Mouse (Mus musculus): Measurements from ENCODE around the gene Mylpf.
A peak's percentile ranks its signal among the peaks of the same experiment; 100 is the strongest.
"Not testable (repeated sequence)": the region's sequence is repeated elsewhere in the genome, so short reads cannot be mapped to it uniquely, and the experiment has no call there.

The Mylpf gene

DNA sequence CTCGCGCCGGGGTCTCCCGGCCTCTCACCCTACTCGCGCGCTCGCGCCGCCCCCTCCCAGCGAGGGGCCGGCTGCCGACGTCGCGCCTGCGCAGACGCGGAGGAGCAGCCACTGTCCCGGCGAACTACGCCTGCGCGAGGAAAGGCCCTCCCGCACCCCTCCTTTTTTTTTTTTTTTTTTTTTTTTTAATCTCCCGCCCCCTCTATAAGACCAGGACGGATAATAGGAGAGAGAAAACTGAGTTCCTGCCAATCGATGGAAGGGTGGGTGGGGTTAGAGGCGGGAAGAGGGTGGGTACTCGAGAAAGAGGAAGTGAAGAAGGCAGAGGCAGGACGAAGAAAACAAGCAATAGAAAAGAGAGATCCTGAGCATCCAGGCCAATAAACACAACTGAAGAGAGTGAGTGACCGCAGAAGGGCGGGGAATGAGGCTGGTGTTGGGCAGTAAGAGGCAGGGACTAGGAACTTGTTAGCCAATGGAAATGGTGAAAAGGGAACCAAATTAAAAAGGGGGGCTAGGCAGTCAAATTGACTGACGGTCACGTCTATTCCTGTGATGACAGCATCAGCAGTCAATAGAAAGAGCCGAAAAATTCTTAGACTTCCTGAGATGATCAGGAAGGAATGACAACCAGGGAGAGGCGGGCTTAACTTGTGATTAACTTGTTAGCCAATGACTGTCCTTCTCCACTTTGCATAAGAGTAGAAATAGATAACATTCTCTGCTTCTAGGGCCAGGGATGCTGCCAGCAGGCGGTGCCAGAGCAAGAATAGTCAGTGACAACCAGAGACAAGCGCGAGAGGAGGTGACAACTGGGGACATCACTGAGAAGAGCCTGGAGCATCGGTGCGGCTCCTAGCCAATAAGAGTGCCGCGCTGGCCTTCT, at the start of gene Mylpf:
Gene Mylpf, plus strand, starts transcription at position 338 of the 886 bp plus-strand sequence.
- DNase-seq (ENCODE audit: low spot score): peak; percentile 98

DNA sequence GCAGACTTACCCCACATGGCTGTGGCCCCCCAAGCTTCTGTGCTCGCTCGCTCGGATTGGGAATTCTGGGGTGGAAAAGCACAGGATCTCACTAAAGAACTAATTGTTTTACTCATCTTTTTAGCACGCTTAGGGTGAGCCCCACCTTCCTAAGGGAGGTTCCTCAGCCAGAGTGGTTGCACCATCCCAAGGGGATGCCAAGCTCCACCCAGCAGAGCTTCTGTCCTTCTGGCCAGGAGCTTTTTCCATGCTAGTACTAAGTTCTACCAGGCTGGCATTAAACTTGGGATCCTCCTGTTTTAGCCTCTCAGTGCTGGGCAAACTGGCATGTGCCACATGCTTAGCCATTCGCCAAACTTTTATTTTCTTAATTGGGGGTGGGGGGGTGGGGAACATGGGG, 46.1 kb upstream of the Mylpf start:
- DNase-seq (ENCODE audit: low spot score): no peak

DNA sequence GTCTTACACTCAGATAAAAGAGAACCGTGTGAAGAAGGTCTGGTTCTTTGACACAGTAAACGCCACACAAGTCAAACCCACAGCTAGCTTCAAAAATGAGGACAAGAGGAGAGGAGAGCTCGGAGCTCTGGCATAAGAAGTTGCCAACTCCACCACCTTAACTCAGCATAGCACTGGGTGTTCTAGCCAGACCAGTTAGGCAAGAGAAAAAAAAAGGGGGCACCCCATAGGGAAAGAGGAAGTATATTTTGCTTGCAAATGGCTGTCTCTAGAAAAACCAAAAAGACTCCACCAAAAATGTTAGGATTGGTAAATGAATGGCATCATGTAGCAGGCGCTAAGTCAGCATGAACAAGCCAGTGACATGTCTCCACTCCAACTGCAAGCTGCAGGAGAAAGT, 44.7 kb upstream of the Mylpf start:
- DNase-seq (ENCODE audit: low spot score): no peak

DNA sequence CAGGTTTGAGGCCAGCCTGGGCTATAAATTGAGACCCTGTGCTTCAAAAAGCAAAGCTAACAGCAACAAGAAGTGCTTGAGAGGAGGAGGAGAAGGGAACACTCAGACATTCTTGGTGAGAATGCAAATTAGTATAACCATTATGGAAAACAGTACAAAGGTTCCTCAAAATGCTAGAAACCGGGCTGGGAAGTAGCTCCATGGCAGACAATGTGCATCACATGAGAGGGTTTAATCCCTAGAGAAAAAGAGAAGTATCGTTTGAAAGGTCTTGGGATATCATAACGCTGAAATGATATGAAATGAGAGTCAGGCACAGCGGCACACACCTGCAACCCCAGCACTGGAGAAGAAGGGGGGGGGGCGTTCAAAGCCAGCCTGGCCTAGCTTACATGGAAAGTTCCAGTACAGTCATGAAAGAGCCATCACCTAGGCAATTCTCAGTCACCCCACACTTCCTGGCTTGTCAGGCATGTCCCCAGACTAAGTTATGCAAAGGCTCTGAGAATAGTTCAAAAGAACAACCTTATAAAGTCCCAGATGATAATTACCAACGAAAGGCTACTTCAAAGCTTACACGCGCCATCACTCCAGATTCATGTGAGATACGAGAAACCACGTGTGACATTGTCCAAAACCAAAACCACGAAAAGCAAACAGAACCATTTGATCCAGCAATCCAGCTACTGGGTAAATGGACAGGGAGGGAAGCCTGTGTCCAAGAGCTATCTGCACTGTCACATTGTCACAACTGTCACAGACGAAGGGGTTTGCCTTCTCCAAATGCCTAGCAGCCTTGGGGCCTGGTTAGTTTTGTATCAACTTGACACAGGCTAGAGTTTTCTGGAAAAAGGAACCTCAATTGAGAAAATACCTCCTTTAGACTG, 42.8 kb upstream of the Mylpf start:
- DNase-seq (ENCODE audit: low spot score): no peak

DNA sequence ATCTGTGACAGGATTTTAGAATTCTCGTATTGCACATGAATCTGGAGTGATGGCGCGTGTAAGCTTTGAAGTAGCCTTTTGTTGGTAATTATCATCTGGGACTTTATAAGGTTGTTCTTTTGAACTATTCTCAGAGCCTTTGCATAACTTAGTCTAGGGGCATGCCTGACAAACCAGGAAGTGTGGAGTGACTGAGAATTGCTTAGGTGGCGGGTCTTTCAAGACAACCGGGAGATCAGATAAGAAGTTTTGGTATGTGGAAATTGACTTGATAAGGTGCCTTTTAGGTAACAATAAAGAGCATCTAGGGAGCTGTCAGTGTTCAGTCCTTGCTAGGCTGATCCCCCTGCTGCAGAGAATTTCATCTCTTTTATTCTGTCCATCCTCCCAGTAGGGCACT, 42.2 kb upstream of the Mylpf start:
- DNase-seq (ENCODE audit: low spot score): no peak

DNA sequence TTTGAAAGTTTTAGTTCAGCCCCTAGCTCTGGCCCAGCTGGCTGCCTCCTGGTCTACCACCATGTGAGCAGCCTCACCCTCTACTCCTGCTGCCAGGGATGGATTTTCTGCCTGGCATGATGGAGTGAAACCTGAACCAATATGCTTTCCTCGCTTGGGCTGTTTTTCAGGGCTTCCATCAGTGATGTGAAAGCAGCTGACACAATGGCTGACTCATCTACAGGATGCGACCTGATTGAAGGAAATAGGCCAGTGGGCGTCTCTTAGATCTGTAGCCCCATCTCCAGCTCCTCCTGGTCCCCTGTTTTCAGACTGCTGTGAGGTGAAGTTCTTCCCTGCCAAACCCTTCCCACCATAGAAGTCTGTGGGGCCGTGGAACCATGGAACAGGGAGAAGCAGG, 31.8 kb upstream of the Mylpf start:
- no peak for DNase-seq (ENCODE audit: low spot score)

DNA sequence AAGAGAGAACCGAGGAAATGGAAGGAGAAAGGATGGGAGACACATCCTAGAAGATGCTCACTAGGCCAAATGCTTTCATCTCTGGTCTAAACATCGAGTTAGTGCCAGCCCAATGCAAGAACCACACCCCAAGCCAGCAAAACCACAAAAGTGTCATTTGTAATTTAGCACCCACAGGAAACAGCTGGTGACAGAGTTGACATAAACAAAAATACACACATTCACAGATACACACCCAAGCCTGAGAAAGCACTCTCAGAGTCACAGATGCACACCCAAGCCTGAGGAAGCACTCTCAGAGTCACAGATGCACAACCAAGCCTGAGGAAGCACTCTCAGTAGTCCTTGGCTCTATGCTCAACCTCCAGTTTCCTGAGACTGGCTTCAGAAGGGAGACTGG, 27.9 kb upstream of the Mylpf start:
- DNase-seq (ENCODE audit: low spot score): no peak

DNA sequence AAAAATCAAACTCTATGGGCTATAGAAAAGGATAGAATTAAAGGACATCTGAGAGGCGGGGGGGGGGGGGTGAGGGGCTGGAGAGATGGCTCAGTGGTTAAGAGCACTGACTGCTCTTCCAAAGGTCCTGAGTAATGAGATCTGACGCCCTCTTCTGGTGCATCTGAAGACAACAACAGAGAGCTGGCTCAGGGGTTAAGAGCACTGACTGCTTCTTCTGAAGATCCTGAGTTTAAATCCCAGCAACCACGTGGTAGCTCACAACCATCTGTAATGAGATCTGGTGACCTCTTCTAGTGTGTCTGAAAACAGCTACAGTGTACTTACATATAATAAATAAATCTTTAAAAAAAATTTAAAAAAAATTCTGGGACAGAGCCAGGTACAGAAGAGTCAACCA, 27.0 kb upstream of the Mylpf start:
- not testable (repeated sequence) for DNase-seq (ENCODE audit: low spot score)

DNA sequence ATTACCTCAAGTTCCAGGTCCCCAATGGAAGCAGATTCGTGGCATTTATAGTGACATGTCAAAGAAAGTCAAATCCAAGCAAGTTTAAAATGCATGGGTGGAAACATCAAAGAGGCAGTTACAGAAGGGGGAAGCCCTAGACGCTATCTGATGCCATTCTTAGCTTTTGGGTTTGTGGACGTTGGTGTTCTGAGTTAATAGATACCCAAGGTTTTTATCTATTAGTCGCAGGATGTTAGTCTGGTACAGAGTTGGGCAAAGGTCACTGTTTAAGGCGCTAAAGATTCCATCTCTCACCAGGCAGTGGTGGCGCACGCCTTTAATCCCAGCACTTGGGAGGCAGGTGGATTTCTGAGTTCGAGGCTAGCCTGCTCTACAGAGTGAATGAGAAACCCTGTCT, 25.3 kb upstream of the Mylpf start:
- DNase-seq (ENCODE audit: low spot score): no peak

DNA sequence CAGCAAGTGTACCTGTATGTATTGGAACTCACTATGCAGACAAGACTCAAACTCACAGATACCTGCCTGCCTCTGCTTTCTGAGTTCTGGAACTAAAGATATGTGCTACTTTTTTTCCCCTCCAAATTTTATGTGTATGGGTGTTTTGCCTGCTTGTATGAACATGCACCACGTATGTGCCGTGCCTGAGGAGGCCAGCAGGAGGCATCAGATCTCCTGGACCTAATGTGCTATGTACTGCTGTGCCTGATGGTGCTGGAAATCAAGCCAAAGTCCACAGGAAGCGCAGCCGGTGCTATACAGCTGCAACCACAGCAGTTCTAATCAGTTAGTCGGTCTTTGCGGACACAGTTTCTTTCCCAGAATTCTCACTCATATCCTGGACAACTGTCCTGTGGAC, 24.9 kb upstream of the Mylpf start:
- DNase-seq (ENCODE audit: low spot score): no peak

DNA sequence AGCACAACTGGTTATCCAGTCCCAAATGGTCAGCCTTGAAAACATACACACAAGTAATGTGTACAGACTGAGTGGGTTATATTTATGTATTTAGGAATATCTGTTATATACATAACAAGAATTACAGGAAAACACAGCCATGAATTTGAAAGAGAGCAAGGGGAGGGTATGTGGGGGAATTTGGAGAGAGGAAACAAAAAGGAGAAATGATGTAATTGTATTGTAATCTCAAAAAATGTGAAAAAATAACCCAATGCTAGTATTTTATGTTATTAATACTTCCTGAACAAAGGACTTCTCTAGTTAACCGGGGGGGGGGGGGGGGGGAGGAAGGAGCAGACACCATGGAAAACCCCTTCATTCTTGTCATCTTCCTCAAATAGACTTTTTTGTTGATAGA, 24.0 kb upstream of the Mylpf start:
- DNase-seq (ENCODE audit: low spot score): no peak

DNA sequence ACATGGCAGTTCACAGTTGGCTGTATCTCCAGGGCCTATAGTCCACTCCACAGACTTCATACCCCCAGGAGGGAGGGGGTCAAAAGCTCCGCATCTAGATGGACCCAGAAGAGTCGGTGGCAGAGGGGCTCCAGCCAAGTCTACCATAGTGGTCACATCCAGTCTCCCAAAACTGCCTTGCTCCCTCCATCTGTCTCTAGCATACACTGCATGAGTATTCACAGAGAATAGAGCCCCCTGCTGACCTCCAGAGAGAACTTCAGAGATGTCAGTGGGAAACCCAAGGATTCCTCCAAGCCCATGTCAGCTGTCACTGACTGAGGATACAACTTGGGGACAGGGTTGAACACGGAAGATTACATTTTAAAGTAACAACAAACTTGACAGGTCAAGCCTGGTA, 23.1 kb upstream of the Mylpf start:
- DNase-seq (ENCODE audit: low spot score): no peak

DNA sequence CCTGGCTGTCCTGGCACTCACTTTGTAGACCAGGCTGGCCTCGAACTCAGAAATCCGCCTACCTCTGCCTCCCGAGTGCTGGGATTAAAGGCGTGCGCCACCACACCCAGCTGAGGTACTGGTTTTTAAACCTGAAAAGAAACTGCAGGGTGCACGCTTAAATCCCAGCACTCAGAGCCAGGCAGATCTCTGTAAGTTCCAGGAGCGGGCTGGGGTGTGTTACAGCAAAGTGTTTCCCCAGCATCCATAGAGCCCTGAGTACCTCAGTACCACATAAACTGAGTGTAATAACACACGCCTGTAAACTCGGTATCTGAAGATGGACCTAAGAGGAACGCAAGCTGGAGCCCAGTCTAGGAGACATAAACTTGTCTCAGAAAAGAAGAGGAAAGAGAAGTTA, 21.3 kb upstream of the Mylpf start:
- no peak for DNase-seq (ENCODE audit: low spot score)

DNA sequence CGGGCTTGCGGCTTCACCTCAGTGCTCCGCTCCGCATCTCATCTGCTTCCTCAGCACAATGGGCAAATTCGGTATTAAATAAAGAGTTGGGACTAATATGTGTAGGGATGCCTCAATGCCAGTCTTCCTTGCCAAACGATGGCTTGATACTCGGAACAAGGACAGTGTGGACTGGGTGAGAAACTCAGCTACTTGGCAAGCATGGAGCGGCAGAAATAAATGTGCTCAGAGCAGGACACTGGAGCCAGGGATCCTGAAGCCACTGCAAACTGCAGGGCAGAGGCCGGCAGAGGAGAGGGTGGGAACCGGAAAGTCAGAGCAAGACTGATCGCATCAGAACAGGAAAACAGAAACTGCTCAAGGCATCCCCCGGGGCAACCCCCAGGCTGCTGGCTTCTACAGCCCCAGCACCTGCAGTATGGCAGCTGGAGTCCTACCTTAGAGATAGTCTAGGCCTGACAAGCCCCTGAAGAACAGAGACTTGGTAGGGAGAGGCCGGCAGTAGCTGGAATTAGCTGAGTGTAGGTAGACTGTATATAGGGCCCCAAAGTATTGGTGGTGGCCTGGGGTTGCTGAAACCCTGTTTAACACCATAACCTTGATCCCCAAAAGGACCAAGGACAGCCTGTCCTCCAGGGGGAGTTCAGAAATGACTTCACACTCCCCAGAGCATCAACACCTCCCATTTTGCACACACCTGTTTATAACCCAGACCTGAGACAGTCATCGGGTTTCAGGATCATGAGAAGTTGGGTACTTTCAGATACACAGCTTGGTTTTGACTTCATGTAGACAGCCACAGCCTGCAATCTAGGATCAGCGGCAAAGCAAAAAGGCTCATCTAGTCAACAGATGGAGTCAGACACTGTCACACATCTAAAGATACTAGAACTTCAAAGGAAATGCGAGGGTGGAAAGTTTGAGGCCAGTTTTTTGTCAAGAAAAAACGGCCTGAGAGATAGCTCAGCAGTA, 20.1 kb upstream of the Mylpf start:
- no peak for DNase-seq (ENCODE audit: low spot score)

DNA sequence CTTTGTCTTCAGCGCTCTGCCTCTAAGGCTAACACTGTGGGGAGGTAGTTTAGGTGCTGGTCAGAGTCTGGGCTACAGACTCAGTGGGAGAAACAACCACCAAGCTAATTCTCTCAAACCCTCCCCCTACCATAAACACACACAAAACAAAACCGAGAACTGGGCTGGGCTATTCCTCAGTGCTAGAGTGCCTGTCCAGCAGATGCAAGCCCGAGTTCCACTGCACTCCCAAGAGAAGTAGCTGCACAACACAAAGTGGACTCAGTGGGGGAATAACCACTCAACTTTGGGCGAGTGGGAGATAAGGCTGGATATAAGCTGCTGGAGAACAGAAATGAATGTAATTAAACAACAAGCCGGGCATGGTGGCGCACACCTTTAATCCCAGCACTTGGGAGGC, 18.0 kb upstream of the Mylpf start:
- no peak for DNase-seq (ENCODE audit: low spot score)

DNA sequence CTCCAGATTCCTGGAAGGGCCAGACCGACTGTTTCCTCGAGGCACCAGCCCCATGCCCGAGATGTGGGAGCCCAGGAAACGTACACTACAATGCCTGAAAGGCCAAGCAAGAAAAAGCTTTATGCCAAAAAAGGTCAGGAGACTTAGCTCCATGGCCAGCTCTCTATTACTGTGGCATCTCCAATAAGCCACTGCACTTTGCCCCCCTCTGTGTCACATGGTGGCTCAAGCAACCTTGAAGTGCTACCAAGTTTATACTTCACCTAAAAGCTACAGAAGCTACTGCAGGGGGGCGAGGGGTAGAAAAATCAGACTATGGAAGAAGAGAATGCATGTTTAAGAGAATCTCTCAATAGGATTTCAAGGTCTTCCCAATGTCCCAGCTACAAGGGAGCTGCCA, 15.7 kb upstream of the Mylpf start:
- DNase-seq (ENCODE audit: low spot score): no peak

DNA sequence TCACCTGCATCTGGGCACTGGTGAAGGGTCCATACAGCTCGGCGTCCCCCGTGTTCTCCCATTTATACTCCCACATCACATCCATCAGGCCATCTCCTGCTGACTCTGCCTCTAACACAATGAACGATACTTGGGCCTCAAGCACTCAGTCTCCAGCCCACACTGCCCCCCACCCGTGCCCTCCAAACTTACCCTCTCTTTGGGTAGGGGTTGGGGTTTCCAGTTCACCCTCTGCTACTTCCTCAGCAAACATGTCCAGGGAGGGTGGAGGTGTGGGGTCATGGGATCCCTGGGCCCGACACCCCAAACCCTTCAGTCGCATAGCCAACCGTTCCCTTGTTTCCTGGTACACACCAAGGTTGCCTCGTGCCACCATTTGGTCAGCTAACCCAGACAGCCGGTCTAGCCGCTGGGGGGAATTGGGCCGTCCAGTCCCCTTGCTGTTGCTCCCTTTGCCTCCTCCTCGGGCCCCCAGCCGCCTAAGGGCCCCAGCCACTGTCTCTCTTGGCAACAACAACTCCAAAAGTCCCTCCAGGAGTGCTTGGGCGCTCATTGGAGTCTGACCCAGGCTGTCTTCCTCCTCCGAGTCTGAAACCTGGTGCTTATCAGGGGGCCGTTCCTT, 14.6 kb upstream of the Mylpf start:
- no peak for DNase-seq (ENCODE audit: low spot score)

DNA sequence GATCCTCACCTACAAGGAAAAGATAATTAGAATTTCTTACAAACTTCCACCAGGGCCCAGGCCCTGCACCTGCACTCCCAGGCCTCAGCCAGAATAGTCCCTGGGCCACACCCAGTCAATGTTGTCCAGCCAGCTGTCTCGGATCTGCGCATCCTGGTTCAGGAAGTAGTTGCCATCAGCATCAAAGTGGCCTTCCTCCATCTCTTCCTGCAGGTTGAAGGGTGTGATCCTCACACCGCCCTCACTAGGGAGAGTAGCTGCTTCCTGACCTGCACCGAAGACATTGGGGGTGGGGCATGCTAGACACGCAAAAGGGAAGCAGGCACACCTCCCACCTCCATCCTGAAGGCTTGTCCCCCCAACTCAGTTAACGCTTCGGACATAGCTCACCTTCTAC, 14.1 kb upstream of the Mylpf start:
- no peak for DNase-seq (ENCODE audit: low spot score)

DNA sequence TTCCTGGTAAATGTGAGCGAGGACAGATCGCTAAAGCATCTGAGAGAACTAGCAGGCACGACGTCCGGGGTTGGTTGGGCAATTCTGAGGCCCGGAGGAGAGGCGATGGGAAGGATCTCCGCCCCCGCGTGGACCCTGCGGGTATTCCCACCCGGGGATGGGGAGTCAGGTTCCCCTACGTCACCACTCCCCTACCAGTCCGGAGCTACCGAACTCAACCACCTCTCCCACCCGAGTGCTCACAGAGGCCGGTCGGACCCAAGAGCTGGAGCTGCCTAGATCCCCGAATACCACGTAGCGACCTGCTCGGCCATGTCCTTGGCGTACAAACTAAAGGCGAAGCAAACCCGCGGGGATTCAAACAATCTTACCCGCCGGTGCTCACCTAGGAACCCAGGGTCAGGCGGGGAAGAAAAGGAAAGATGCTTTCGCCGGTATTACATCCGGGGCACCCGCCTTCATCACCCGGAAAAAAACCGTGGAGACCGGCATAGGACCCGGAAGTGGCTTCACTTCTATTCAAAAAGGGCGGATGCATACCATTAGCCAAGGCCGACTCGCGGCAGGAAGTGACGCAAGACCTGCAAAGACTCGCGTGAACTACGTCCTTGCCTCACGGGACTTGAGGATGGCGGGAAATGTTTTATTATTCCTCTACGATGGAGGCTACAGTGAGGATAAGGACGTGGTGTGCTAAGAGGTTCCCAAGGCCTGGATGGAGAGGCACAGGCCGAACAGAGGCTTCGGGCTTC, 13.0 kb upstream of the Mylpf start, which contains the start of gene Cd2bp2:
Gene Cd2bp2, minus strand, starts transcription at position 507 of the 752 bp plus-strand sequence.
- peak; percentile 96 for DNase-seq (ENCODE audit: low spot score)

DNA sequence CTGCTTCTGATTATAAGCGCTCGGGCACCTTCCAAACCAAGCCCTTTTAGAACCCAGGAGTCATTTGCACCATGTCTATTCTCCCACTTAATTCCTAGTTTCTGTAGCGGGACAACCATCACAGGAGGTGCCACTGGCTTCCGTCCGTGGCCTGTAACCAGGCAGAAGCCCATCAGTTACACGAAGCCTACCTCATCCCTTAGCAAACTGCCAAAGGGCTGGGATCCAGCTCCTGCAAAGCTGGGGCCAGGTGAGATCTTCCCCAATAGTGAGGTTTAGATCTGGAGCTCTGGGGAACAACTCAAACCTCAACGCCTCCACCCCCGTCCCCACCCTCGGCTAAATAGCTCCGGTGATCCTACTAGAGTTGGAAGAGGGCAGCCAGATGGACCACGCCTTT, 12.2 kb upstream of the Mylpf start:
- no peak for DNase-seq (ENCODE audit: low spot score)

DNA sequence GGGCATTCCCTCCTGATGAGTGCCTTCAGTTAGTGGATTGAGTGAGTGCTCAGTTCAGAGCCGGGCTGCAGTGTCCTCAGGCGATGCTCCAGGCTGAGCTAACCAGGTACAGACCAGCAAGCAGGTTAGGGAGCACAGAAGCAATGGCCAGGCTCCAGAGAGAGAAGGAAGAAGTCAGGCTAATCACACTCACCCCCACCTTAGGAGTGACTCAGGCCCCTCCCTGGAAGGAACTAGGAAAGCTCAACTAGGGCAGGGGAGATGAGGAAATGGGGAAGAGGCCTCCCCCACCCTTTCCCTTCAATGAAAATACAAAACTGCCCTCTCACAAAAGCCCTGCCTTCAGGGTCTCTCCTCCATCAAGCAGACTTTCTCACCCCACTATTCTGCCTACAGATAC, 2.1 kb upstream of the Mylpf start:
- no peak for DNase-seq (ENCODE audit: low spot score)
